Mouse (Mus musculus) liver, adult (tissue): ENCODE measurements at regions not wholly inside any gene's neighbourhood (a gene's known extent, or its start where the extent isn't known, plus 50 kb on each side); places are given as distances from the start of the nearest gene placed in this dataset.

ENCODE experiments used
- GATA4 ChIP-seq: IDR thresholded peaks from 2 replicates; pipeline ENCODE4 v1.6.1; 2014; ENCODE audit warnings: mild to moderate bottlenecking, low read length; ENCODE audit not compliant: insufficient replicate concordance

GRCm38 (mm10) chr16:92943901-92944300 lies 118.0 kb upstream of the Runx1 start:
- no peak for TF ChIP-seq GATA4

- no peak for TF ChIP-seq GATA4
These were observed 113.7 kb upstream of the Runx1 start for GRCm38 (mm10) chr16:92939618-92940017.

- TF ChIP-seq GATA4, result no peak
These were observed 110.0 kb upstream of the Runx1 start for GRCm38 (mm10) chr16:92935848-92936535.

- TF ChIP-seq GATA4, result no peak
These were observed 104.2 kb upstream of the Runx1 start for GRCm38 (mm10) chr16:92930103-92930502.

- no peak for TF ChIP-seq GATA4
These were observed 102.3 kb upstream of the Runx1 start for GRCm38 (mm10) chr16:92928201-92928600.

- no peak for TF ChIP-seq GATA4
These were observed 101.7 kb upstream of the Runx1 start for GRCm38 (mm10) chr16:92927662-92928061.

GRCm38 (mm10) chr16:92926853-92927252 lies 100.9 kb upstream of the Runx1 start:
- TF ChIP-seq GATA4, result no peak

GRCm38 (mm10) chr16:92920947-92921346 lies 95.0 kb upstream of the Runx1 start:
- no peak for TF ChIP-seq GATA4

GRCm38 (mm10) chr16:92917356-92917755 lies 91.4 kb upstream of the Runx1 start:
- no peak for TF ChIP-seq GATA4

- no peak for TF ChIP-seq GATA4
These were observed 89.7 kb upstream of the Runx1 start for GRCm38 (mm10) chr16:92915651-92916050.

GRCm38 (mm10) chr16:92906873-92907272 lies 80.9 kb upstream of the Runx1 start:
- no peak for TF ChIP-seq GATA4

GRCm38 (mm10) chr16:92905626-92906025 lies 79.7 kb upstream of the Runx1 start:
- no peak for TF ChIP-seq GATA4

GRCm38 (mm10) chr16:92903892-92904473 lies 78.0 kb upstream of the Runx1 start:
- no peak for TF ChIP-seq GATA4

GRCm38 (mm10) chr16:92903486-92903885 lies 77.5 kb upstream of the Runx1 start:
- TF ChIP-seq GATA4, result no peak

GRCm38 (mm10) chr16:92899704-92900103 lies 73.8 kb upstream of the Runx1 start:
- no peak for TF ChIP-seq GATA4

GRCm38 (mm10) chr16:92891741-92892140 lies 65.8 kb upstream of the Runx1 start:
- no peak for TF ChIP-seq GATA4

GRCm38 (mm10) chr16:92890713-92891112 lies 64.8 kb upstream of the Runx1 start:
- no peak for TF ChIP-seq GATA4
